Mouse (Mus musculus): ENCODE measurements around the gene Kcnk4.

DNA sequence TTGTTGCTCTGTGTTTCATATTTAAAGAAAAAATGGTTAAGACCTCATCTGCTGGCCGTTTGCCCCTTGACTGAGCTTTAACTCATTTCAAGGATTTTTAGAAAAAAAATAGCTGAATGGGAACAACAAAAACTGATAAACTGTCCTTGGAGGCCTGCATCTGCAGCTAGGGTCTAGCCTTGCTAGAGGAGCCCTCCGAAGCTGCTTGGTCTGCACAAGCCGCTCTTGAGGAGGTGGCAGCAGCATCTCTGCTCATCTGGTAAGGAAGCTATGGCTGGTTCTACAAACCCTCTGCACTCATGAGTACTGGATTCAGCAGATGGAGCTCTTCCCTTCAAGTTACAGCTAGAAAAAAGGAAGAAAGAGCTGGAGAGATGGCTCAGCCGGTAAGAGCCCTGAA lies 56.4 kb downstream of the Kcnk4 start:
- no peak for TF ChIP-seq CTCF (IDR thresholded peaks at IDR 0.05; ENCODE audit: control insufficient read depth, insufficient read depth, insufficient read length)
- no peak for TF ChIP-seq MAX (IDR thresholded peaks at IDR 0.05)
- TF ChIP-seq USF1 (IDR thresholded peaks at IDR 0.05; ENCODE audit: low read depth) = no peak
